Comparison of ENCODE assay signal across 14 mouse cellular contexts in the genomic region with DNA sequence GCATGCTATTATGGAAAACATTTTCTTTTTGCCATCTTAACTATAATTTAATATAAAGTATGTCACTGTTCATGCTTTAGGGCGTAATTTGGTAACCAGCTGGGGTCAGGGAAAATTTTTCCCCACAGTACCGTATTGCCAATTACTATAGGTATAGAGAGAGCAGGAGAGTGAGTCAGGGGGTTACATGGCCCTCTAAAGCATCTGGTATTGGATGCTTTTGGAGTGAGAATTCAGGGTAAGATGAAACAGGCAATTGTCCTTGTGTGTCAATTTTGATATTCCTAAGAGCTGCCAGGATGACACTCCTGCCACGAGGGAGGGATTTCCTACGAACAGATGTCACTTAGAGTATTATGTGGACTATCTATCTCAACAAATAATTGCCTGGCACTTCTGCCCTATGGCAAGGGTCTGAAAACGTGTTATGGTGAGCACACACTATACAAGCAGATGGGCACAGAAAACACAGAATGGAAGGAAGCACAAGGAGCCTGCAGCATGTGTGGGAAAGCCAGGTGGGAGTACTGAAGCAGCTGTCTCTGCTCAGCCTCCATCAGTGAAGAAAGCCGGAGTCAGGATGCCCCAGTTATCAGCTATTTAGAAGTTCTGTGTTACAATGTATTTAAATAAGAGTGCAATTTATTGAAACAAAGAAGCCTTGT. TPM values are rescaled to one million over a fixed set of nuclear protein-coding genes. Genes with fewer than 3 reads are reported as not detected.
A peak's percentile ranks its signal among the peaks of the same experiment; 100 is the strongest.
DNase-seq lines count a peak whose midpoint lies in the region; ATAC-seq lines count a peak whose summit lies in the region.
"Had no signal": no experiment of that assay in that cellular context is flagged by ENCODE, and none has a peak within 500 bp of the region (broad histone marks: within the 10 kb centered on the region; RNA-seq: fewer than 3 reads in every experiment).

No protein-coding gene starts in this region.

- H3K36me3 ChIP-seq in embryonic facial prominence, embryonic 11.5 days (replicated peaks; ENCODE audit: control insufficient read depth, insufficient read depth, low read depth, low read length), result no peaks in the 10 kb centered on the region
- no peaks in the 10 kb centered on the region for H3K36me3 ChIP-seq in embryonic facial prominence, embryonic 10.5 days (replicated peaks)
- no peaks in the 10 kb centered on the region for H3K36me3 ChIP-seq in midbrain, embryonic 12.5 days
- no peaks in the 10 kb centered on the region for H3K36me3 ChIP-seq in midbrain, embryonic 11.5 days (ENCODE audit: control insufficient read depth, insufficient read depth, low read length)
- H3K36me3 ChIP-seq: limb, embryonic 15.5 days had no signal

- WGBS in embryonic facial prominence, embryonic 11.5 days, result 56% methylated on average over 6 of the region's 6 CpGs
- 67% methylated on average over 6 of the region's 6 CpGs for WGBS in embryonic facial prominence, embryonic 10.5 days
- 73% methylated on average over 6 of the region's 6 CpGs for WGBS in midbrain, embryonic 12.5 days
- 79% methylated on average over 6 of the region's 6 CpGs for WGBS in midbrain, embryonic 11.5 days

- peak; percentile 59 for ATAC-seq in embryonic facial prominence, embryonic 11.5 days (replicated peaks; ENCODE audit: insufficient number of reproducible peaks, low FRiP score, low TSS enrichment, low read depth)
- peak; percentile 70 for ATAC-seq in midbrain, embryonic 12.5 days (ENCODE audit: low FRiP score, low read depth)
- no peak for ATAC-seq in midbrain, embryonic 11.5 days (ENCODE audit: low FRiP score)
- ATAC-seq in megakaryocyte, adult 5-6 weeks (ENCODE audit: poor library complexity, severe bottlenecking), result no peak

- no peak overlapping the region for H3K4me2 ChIP-seq in embryonic facial prominence, embryonic 11.5 days (ENCODE audit: low read depth, low read length)
- H3K4me2 ChIP-seq in midbrain, embryonic 12.5 days (replicated peaks), result no peak overlapping the region
- no peak overlapping the region for H3K4me2 ChIP-seq in midbrain, embryonic 11.5 days
- H3K4me2 ChIP-seq: limb, embryonic 15.5 days had no signal

- H3K4me1 ChIP-seq in embryonic facial prominence, embryonic 11.5 days (ENCODE audit: control insufficient read depth, insufficient read depth, low read length), result no peaks in the 10 kb centered on the region
- H3K4me1 ChIP-seq in embryonic facial prominence, embryonic 10.5 days, result no peaks in the 10 kb centered on the region
- no peaks in the 10 kb centered on the region for H3K4me1 ChIP-seq in midbrain, embryonic 12.5 days
- no peaks in the 10 kb centered on the region for H3K4me1 ChIP-seq in midbrain, embryonic 11.5 days (ENCODE audit: control insufficient read depth, insufficient read depth, low read length)
- H3K4me1 ChIP-seq: limb, embryonic 15.5 days had no signal

- DNase-seq in embryonic facial prominence, embryonic 11.5 days (ENCODE audit: low spot score), result no peak
- no peak for DNase-seq in embryonic facial prominence, embryonic 10.5 days (ENCODE audit: low spot score)
- no peak for DNase-seq in midbrain, embryonic 11.5 days (ENCODE audit: low spot score, missing footprints)
- peak; percentile 49 for DNase-seq in layer of hippocampus, adult 9-11 months
- peak; percentile 71 for DNase-seq in retina, postnatal 1 day
- no peak for DNase-seq in kidney, adult 8-10 months
- DNase-seq: adrenal gland, postnatal 14 days; cerebellum, postnatal 25 days; heart, adult 18-20 months; lung, postnatal 36 days had no signal

- no peaks in the 10 kb centered on the region for H3K27me3 ChIP-seq in embryonic facial prominence, embryonic 11.5 days (ENCODE audit: control insufficient read depth, insufficient read depth, low read length)
- H3K27me3 ChIP-seq in embryonic facial prominence, embryonic 10.5 days (replicated peaks; ENCODE audit: low read depth, poor library complexity, severe bottlenecking), result no peaks in the 10 kb centered on the region
- H3K27me3 ChIP-seq in midbrain, embryonic 12.5 days, result no peaks in the 10 kb centered on the region
- H3K27me3 ChIP-seq in midbrain, embryonic 11.5 days (ENCODE audit: control insufficient read depth, insufficient read depth, low read length), result no peaks in the 10 kb centered on the region
- H3K27me3 ChIP-seq: limb, embryonic 15.5 days had no signal

- H3K27ac ChIP-seq in embryonic facial prominence, embryonic 11.5 days (replicated peaks; ENCODE audit: low read depth, low read length), result no peak overlapping the region
- H3K27ac ChIP-seq in embryonic facial prominence, embryonic 10.5 days (replicated peaks), result no peak overlapping the region
- no peak overlapping the region for H3K27ac ChIP-seq in midbrain, embryonic 12.5 days (replicated peaks)
- H3K27ac ChIP-seq in midbrain, embryonic 11.5 days (ENCODE audit: low read depth, low read length), result no peak overlapping the region
- H3K27ac ChIP-seq: kidney, postnatal 0 days; limb, embryonic 15.5 days had no signal

- H3K9me3 ChIP-seq in embryonic facial prominence, embryonic 11.5 days (replicated peaks; ENCODE audit: control insufficient read depth, low read length), result no peaks in the 10 kb centered on the region
- H3K9me3 ChIP-seq in embryonic facial prominence, embryonic 10.5 days, result no peaks in the 10 kb centered on the region
- H3K9me3 ChIP-seq in midbrain, embryonic 12.5 days, result no peaks in the 10 kb centered on the region
- no peaks in the 10 kb centered on the region for H3K9me3 ChIP-seq in midbrain, embryonic 11.5 days (ENCODE audit: control insufficient read depth, low read length)
- H3K9me3 ChIP-seq: limb, embryonic 15.5 days had no signal

- no peak overlapping the region for H3K4me3 ChIP-seq in embryonic facial prominence, embryonic 11.5 days (ENCODE audit: low read depth, low read length)
- no peak overlapping the region for H3K4me3 ChIP-seq in embryonic facial prominence, embryonic 10.5 days
- H3K4me3 ChIP-seq in midbrain, embryonic 12.5 days, result no peak overlapping the region
- H3K4me3 ChIP-seq in midbrain, embryonic 11.5 days (ENCODE audit: low read depth, low read length), result no peak overlapping the region
- H3K4me3 ChIP-seq: limb, embryonic 15.5 days had no signal

- H3K9ac ChIP-seq in embryonic facial prominence, embryonic 11.5 days (replicated peaks; ENCODE audit: low read length), result no peak overlapping the region
- H3K9ac ChIP-seq in midbrain, embryonic 12.5 days (replicated peaks), result no peak overlapping the region
- no peak overlapping the region for H3K9ac ChIP-seq in midbrain, embryonic 11.5 days (ENCODE audit: low read length)
- H3K9ac ChIP-seq: limb, embryonic 15.5 days had no signal

RNA-seq across cellular contexts. Expression of a gene that starts 58.7 kb away (rescaled TPM):
- 1.6 and 1.8 TPM in 2 replicates for polyA plus RNA-seq in embryonic facial prominence, embryonic 11.5 days (2014; fragmentation: Nextera tagmentation; extraction: Ambion mirVana)
- polyA plus RNA-seq in embryonic facial prominence, embryonic 10.5 days (2016; fragmentation: Nextera tagmentation; extraction: Ambion mirVana), result 1.0 and 1.1 TPM in 2 replicates
- 0.81 and 1.3 TPM in 2 replicates for polyA plus RNA-seq in midbrain, embryonic 12.5 days (2016; fragmentation: Nextera tagmentation; extraction: Ambion mirVana)
- 1.1 and 1.8 TPM in 2 replicates for polyA plus RNA-seq in midbrain, embryonic 11.5 days (2014; fragmentation: Nextera tagmentation; extraction: Ambion mirVana)
- 66.1 and 70.5 TPM in 2 replicates for total RNA-seq in megakaryocyte, adult 5-6 weeks (2015)
- total RNA-seq in megakaryocyte, adult 5-6 weeks (2017), result 53.9 and 68.7 TPM in 2 replicates

Comparison
In these comparisons a context has a peak if more than half of its experiments do, and no peak if none do; other contexts are left out.
1. ATAC-seq: peak in embryonic facial prominence, embryonic 11.5 days (single experiment) and midbrain, embryonic 12.5 days (single experiment); none in midbrain, embryonic 11.5 days (single experiment) and megakaryocyte, adult 5-6 weeks (single experiment).
2. DNase-seq: peak in layer of hippocampus, adult 9-11 months (single experiment) and retina, postnatal 1 day (single experiment); none in embryonic facial prominence, embryonic 11.5 days (single experiment), embryonic facial prominence, embryonic 10.5 days (single experiment), midbrain, embryonic 11.5 days (single experiment) and kidney, adult 8-10 months (0 of 2).